Mouse (Mus musculus) cerebellum, adult 9-10 months (tissue): ENCODE measurements around the gene 4931406C07Rik.

Source experiments
- DNase-seq: peaks from one replicate; pipeline ENCODE4 v3.0.0; 2022

The 4931406C07Rik gene

GRCm38 (mm10) chr9:15287846-15288245 is 18.4 kb downstream of the 4931406C07Rik start:
- no peak for DNase-seq

- DNase-seq: no peak
These were observed 20.8 kb downstream of the 4931406C07Rik start for GRCm38 (mm10) chr9:15285443-15285842.

GRCm38 (mm10) chr9:15280491-15280879 is 25.8 kb downstream of the 4931406C07Rik start:
- no peak for DNase-seq

GRCm38 (mm10) chr9:15279649-15280490 is 26.4 kb downstream of the 4931406C07Rik start, which contains the start of gene Med17:
Gene Med17, minus strand, starts transcription at chr9:15279931.
- peak; percentile 92 for DNase-seq

GRCm38 (mm10) chr9:15279139-15279648 is 27.1 kb downstream of the 4931406C07Rik start:
- no peak for DNase-seq

- no peak for DNase-seq
These were observed 27.9 kb downstream of the 4931406C07Rik start for GRCm38 (mm10) chr9:15278343-15278742.

- DNase-seq: no peak
These were observed 29.4 kb downstream of the 4931406C07Rik start for GRCm38 (mm10) chr9:15276855-15277254.

GRCm38 (mm10) chr9:15273981-15274380 is 32.3 kb downstream of the 4931406C07Rik start:
- DNase-seq: no peak

GRCm38 (mm10) chr9:15263487-15263886 is 42.8 kb downstream of the 4931406C07Rik start:
- DNase-seq: peak; percentile 58

GRCm38 (mm10) chr9:15261980-15262379 is 44.3 kb downstream of the 4931406C07Rik start:
- no peak for DNase-seq

- no peak for DNase-seq
These were observed 50.0 kb downstream of the 4931406C07Rik start for GRCm38 (mm10) chr9:15256214-15256613.

GRCm38 (mm10) chr9:15254501-15254900 is 51.7 kb downstream of the 4931406C07Rik start:
- DNase-seq: no peak

- no peak for DNase-seq
These were observed 54.1 kb downstream of the 4931406C07Rik start for GRCm38 (mm10) chr9:15252196-15252595.

GRCm38 (mm10) chr9:15250376-15250775 is 55.9 kb downstream of the 4931406C07Rik start:
- DNase-seq: no peak

- no peak for DNase-seq
These were observed 60.8 kb downstream of the 4931406C07Rik start for GRCm38 (mm10) chr9:15245319-15246075.

- no peak for DNase-seq
These were observed 64.1 kb downstream of the 4931406C07Rik start for GRCm38 (mm10) chr9:15242130-15242529.

GRCm38 (mm10) chr9:15241596-15241939 is 64.7 kb downstream of the 4931406C07Rik start:
- no peak for DNase-seq

GRCm38 (mm10) chr9:15240863-15241595 is 65.2 kb downstream of the 4931406C07Rik start:
- no peak for DNase-seq

GRCm38 (mm10) chr9:15240006-15240405 is 66.2 kb downstream of the 4931406C07Rik start:
- no peak for DNase-seq

- no peak for DNase-seq
These were observed 67.0 kb downstream of the 4931406C07Rik start, which contains the start of gene Vstm5 for GRCm38 (mm10) chr9:15239042-15239925. Gene Vstm5, plus strand, starts transcription at chr9:15239045.

GRCm38 (mm10) chr9:15238297-15238990 is 67.8 kb downstream of the 4931406C07Rik start:
- DNase-seq: no peak
